Mouse (Mus musculus): ENCODE measurements around the gene Hs3st5.
"Not testable (repeated sequence)": the region's sequence is repeated elsewhere in the genome, so short reads cannot be mapped to it uniquely, and the experiment has no call there.

The Hs3st5 gene

GRCm38 (mm10) chr10:36506727-36507555 is at the start of gene Hs3st5:
Gene Hs3st5 (plus strand): TSS chr10:36506814.
- peak; percentile 71 to 74 for DNase-seq

DNA sequence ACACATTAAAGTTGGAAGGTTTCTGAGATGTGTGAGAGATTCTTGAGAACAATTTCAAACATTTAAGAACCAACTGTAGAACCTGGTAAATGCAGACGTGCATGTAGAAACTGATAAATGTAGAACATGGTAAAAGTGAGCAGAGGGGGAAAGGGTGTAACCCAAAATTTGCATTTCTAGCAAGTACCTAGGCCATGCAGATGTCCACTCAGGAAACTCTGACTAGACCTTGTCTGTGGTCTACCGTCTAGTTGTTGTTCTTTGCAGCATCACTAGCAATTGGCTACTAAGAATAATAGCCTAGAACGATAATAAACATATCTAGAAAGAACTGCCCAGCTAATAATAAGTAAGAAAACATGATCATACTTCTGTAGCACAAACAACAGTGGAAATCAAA is 38.0 kb upstream of the Hs3st5 start:
- DNase-seq: no peak

GRCm38 (mm10) chr10:36471135-36471534 is 35.5 kb upstream of the Hs3st5 start:
- peak in 1 of 2 experiments; percentile 3 for DNase-seq

DNA sequence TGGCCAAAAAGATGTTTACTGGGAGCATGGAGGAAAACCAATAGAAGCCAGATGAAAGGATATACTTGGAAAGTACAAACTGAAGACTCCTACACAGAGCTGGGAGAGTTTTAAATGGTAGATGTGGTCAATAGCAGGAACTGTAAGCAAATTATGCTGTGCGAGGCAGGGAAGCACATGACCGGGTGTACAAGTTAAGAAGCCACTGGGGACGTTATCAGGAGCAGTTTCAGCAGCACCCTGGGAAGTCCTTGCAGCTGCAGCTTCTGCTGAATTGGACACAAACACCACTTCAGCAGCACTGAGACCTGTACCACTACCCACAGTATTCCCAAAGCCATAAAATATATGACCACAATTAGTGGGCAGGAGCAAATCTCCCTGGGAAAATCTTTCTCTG is 31.8 kb upstream of the Hs3st5 start:
- no peak for DNase-seq

DNA sequence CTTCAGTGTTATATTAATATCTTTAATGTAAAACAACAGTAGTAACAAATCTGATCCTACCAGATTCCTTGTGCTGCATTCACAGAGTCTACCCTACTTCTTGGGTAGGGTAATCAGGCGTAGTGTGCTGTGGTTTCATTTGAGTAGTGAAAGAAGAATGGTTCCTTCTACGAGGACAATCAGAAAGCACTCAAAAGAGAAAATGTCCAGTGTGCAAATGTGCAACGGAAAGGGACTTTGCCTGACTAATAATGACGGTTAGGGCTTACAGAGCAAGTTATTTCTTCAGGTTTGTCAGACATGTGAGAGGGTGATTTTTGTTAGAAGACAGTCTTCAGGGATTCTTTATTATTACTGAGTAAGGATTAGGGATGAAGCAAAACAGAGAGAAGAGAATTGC is 29.1 kb upstream of the Hs3st5 start:
- no peak for DNase-seq

DNA sequence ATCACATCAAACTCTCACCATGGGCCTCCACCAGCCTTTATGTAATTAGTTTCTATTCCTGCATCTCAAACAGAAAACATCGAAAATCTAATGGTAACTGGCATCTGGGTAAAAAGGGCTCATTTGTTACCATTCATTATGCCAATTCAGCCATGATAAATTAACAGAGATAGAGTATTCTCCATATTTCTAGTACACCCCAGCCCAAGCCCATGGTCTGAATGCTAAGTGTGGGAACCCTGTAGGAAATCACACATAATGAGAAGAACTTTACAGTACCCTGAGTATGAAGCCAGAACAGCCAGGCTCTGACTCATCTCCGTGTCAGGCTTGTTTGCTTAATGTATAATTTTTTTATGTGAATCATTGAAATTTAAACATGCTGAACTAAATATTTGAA is 23.3 kb upstream of the Hs3st5 start:
- no peak for DNase-seq

DNA sequence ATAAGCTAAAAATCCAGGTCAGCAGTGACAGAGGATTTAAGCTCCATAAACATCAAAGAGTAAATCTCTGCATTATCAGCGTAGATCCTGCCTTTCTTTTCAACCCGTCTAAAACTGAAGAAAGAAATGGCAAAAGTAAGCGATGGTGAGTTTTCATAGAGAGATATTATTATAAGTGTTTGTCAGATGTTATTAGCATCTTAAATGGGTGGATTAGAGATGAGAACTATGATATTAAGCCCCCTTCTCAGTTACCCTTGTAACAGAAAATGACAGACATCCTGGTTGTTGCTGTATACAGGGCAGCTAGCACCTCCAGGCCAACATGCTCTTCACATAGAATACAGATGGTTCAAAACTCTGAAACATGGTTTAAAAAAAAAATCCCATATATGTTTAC is 22.6 kb upstream of the Hs3st5 start:
- DNase-seq: no peak

DNA sequence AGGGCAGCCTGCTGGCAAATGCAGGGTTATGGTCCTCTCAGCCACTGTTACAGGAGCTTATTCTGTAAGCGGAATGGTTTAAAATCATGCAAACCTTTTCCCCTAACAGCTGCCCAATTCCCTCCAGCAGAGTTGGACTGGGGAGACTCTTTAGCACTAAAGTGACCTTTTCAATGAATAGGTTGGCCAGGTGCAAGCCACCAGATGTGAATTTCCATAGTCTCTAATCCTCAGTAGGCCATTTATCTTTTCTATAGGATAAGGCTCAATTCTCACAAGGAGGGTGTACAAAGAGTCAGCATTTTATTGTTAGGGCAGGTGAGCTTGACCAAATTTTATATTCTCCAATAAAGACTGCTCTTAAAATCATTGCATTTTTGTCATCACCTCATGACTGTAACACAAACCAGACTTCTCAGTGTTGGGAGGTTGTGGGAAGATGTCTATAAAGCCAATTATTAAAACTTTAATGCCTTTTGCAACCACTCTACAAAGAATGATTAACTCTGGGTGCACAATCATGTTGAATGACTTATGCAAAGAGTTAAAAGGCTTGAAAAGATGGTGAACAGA is 21.8 kb upstream of the Hs3st5 start:
- DNase-seq: no peak

DNA sequence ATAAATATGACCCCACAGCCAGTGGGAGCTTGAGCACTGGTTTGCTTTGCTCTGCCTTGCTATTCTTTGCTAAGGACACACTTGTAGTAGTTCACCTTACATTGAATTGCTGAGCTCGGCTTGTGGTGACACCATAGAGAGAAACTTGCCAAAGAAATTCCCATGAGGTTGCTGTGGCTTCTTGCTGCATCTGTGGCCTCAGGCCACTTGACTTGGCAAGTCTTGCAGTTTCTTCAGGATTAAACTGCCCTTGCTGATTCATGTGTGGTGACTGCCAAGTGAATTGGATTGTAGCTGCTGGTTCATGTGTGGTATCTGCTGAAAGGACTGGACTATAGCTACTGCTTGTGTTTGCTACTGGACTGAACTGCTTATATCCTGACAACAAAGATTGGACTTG is 13.0 kb upstream of the Hs3st5 start:
- no peak for DNase-seq

- no peak for DNase-seq
Observed at GRCm38 (mm10) chr10:36499713-36500112, 6.9 kb upstream of the Hs3st5 start.

DNA sequence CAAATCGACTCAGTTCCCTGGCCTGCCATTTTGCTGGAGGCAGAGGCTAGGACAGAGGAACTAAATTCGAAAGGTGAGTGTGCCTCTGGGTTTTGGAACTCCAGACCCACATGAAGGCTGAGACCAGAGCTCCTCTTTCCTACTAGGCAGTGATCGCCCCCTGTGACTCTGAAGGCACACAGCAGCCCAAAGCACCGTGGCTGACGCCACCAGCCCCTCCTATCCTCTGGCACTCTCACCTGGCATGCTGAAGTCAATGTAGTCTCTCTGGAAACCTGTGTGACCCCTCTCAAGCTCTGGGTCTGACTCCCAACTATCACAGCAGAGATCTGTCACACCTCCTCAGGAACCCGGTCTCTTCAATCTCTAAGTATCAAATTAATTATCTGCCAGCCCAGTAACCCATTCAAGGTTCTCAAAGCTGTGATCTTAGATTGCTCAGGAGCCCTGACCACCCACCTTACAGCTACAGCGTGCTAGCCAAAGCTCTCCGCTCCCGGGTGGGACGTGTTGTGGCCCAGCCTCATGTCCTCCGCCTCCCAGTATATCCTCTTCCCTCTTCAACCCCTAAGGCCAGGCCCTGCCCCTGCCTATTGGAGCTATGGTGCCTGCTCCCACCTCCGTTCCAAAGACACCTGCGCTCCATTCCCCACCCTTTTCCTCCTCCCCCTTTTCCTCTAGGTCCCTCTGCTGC is 434 bp upstream of the Hs3st5 start:
- DNase-seq: peak in 1 of 2 experiments; percentile 41

DNA sequence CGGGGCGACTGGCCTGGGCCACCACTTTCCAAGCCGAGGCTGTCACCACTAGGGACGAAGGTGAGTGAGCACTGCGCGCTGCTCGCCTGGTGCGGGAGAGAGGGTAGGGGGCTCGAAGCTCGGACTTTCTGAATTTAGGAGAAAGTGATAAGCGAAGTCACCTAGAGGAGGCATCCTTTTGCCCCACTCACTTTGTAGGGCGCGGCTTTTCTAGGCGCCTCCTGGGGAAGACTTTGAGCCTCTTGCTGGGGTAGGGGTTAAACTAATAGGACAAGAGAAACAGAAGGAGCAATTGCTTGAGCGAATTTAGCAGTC is 899 bp downstream of the Hs3st5 start:
- DNase-seq: no peak

DNA sequence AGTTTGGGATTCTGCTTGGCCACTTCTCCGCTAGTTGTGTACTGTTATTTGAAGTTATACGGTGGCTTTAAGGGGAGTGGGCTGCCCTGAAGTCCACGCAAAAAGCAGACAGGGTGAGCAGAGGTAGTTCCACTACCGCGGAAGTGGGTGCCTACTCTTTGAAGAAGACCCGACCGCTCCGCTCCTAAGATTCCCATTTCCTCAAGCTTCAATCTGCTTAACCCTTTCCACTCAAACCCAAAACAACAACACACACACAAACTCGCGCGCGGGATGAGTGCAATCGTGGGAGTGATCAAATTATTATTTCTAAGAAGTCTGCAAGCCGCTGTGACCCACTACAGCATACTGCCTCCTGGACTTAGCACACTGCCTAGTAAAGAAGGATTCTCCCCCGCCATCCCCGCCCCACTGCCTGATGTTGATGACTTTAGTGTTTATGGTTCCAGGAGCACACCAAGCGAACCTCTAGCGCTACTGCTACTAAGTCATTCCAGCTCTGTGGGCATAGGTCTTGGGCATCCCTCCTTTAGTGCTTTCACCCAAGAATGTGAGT is 1.5 kb downstream of the Hs3st5 start:
- no peak for DNase-seq

- DNase-seq: no peak
Observed at GRCm38 (mm10) chr10:36509477-36509876, 2.9 kb downstream of the Hs3st5 start.

GRCm38 (mm10) chr10:36523881-36524280 is 17.3 kb downstream of the Hs3st5 start:
- no peak for DNase-seq

DNA sequence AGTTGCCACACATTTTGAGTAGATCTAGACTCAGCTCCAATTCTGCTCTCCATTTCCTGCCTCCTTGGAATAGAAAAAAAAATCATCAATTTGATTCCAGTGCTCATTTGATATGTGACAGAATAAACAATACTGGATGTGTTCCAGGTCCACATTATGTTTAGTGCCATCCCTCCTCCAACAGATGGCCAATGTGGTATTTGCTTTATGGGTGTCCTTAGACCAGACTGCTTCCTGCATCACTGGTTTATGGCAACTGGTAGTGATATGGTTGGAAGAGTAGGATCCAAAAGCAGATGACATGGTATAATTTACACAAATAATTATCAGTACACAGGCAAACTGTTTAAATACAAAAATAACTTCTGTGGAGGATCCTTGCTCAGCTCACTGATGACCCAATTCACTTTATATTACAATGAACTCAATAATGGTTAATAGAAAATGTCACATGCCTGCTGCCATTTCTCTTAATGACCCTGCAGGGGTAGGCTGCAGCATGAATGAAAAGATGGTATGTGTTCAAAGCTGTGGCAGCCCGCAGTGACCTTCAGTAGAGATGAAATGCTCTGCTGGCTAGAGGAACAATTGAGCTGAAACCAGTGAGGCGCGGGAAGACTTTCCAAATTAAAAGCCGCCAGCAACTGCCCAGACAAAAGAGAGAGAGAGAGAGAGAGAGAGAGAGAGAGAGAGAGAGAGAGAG is 27.2 kb downstream of the Hs3st5 start:
- no peak for DNase-seq

DNA sequence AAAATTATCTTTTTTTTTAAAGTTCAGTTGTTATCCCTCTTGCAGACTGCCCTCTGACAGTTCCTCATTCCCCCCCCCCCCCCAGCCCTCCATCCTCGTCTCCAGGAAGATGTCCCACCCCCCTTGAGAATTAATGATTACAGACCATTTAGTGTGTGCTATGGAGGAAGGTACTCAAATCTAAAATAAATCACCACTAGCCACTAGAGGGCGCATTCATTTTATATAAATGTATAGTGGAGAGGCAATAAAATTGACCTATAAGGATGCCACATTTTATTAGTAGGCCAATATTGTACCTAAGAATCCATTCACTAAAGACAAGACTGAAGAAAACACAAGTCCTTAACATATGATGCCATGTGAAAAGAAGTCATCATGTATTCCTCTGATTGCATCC is 40.0 kb downstream of the Hs3st5 start:
- no peak for DNase-seq

DNA sequence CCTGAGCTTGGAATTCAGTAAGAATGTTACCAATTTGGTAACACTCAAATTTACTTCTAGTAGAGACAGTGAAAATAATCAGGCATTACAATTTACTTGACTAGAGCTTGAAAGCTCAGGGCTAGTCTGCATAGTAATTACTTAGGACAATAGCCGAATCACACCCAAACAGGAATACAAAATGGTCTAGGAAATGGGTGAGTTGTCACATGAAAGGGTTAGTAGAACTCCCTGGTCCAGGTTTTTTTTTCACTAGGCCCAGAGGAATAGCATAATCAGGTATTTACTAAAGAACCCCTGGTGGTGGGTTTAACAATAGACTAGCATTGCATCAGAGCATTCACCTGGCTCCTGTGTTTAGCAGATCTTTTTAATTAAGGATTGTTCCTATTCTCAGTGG is 41.1 kb downstream of the Hs3st5 start:
- not testable (repeated sequence) for DNase-seq

GRCm38 (mm10) chr10:36554057-36554456 is 47.4 kb downstream of the Hs3st5 start:
- no peak for DNase-seq

DNA sequence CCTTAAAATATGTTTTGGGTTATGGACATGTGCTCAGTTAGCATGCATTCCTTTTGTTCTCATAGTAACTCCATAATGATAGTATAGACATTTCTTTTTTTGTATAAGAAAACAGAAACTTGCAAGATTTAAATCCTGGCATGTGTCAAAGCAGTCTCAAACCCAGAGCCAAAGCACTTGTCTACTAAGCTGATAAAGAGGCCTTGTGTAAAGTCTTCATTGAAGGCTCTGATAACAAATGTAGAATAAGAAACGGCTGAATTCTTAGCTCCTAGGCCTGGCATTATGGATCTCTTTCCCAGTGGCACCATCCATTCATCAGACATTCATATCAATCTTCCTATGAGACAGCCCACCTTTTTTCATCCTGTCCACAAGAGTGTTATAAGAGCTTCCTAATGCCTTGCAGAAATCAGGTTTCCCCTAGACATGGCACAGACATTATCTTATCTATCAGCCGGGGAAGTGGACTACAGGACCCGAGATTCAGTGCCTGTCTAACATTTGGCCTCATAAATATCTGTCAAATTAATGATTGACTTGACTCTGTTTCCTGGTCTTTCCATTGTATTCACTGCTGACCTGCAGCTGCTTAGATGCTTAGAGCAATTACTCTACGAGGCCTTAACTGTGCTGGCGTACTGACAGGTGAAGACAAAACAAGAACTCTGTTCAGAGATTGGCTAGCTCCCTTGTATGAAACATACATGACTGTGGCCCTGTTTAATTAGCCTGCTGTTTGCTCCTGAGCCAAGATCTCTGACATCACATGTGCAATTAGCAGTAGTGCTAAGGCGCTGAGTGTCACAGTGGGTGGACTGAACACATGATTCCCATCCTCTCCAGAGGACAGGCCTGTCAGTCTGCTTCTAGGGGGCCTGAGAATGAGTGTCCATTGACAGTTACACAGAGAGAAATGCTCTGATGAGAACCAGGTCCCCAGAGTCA is 48.6 kb downstream of the Hs3st5 start:
- DNase-seq: no peak

GRCm38 (mm10) chr10:36556128-36556527 is 49.5 kb downstream of the Hs3st5 start:
- DNase-seq: no peak

DNA sequence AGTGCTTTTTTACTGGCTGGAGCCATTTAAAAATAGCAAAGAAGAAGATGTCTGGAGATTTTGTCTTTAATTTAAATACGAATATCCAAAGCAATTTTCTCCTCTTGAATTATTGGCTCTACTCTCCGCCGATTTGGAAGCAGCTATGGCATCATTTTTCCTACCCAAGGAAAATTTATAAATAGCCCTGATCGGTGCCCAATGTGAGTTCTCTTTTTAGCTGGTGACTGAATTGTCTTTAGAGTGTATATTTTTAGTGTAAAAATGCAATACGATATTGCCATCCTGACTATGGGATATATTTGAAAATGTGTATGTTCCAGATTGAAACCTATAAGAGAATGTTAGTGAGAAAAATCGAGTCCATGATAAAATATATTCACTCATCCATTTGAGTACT is 51.1 kb downstream of the Hs3st5 start:
- no peak for DNase-seq

Data from cerebellum, postnatal 36 days (tissue).